Mouse (Mus musculus): ENCODE data around the gene Zfp213.
"Not testable (repeated sequence)": the region's sequence is repeated elsewhere in the genome, so short reads cannot be mapped to it uniquely, and the experiment has no call there.

Zfp213 gene

DNA sequence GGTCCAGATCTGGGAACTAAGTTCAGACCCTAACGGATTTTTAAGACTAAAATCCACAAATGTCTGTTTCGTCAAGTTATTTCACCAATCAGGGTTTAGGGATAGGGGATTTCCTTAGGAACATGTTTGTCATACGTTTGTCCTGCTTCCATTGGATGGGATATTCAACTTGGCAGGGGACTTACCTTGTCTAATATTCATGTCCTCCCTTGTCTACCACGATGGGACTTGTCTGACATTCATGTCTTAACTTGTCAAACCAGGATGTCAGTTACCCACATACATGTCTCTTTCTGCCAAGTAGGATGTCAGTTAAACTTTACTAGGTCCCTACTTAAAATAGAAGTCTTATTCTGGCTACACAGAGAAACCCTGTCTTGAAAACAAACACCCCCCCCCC is 20.1 kb downstream of the Zfp213 start:
- DNase-seq = no peak

DNA sequence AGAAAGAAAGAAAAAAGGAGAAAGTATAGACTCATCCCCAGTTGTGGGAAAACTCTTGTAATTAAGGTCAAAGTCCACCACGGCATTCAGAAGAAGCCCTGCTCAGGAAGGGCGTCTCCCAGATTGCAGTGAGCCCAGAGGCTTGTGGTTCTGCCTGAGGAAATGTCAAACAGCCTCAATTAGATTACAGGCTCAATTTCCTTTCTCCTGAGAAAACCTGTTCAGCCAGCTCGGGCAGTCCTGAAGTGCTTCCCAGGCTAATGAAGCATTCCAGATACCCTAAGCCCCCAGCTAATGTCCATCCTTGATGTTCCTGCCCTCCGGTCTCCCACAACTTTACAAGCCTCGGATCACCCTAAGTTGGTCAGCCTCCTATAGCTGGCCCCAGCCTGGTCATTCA is 20.7 kb downstream of the Zfp213 start:
- peak; percentile 58 to 70 for DNase-seq

DNA sequence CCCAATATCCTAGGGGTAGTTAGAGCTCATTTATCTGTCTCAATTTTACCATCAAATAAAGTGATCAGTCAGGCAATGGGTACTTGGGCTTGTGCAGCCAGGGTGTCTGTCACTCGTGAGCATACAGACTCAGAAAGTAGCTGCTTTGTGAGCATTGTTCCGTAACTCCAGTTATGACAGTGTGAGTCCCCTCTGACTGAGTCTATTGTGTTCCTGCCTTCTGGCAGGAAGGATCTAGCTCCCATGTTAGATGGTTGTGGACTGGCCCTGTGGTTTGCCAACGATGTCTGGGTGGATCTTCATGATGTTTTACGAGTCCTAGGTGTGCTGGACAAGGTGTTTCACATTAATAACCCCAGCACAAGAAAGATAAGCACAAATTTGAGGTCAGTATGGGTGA is 21.2 kb downstream of the Zfp213 start:
- DNase-seq = no peak

DNA sequence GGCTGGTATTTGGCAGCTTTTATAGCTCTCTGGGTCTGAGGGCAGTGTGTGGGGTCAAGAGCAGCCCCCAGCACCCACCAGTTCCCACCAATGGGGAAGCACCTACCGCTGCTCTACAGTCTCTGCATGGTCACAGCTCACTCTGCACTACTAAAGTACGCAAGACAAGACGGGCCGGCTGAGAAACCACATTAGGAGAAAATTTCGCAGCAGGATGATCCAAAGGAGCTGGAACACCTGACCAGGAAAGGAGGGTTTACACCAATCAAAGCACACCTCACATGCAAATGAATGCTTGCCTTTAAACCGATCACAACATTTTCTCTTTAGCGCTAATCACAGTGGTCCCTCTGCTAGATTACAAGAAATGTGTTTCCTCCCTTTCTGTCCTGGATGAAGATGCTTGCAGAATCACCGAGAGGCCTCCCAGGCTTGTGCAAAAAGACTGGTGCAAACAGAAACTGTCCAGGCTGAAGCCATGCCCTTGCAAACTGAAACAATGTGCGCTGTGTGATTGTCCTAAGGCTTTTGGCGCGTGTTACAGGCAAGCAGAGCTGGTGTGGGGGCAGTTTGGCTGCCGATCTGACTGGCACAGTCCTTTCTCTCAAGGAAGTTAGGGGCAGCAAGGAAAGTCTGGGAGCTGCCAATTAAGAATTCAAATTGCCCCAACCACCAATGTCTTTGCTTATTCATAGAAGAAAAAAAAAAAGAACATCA is 21.9 kb downstream of the Zfp213 start:
- no peak for DNase-seq

DNA sequence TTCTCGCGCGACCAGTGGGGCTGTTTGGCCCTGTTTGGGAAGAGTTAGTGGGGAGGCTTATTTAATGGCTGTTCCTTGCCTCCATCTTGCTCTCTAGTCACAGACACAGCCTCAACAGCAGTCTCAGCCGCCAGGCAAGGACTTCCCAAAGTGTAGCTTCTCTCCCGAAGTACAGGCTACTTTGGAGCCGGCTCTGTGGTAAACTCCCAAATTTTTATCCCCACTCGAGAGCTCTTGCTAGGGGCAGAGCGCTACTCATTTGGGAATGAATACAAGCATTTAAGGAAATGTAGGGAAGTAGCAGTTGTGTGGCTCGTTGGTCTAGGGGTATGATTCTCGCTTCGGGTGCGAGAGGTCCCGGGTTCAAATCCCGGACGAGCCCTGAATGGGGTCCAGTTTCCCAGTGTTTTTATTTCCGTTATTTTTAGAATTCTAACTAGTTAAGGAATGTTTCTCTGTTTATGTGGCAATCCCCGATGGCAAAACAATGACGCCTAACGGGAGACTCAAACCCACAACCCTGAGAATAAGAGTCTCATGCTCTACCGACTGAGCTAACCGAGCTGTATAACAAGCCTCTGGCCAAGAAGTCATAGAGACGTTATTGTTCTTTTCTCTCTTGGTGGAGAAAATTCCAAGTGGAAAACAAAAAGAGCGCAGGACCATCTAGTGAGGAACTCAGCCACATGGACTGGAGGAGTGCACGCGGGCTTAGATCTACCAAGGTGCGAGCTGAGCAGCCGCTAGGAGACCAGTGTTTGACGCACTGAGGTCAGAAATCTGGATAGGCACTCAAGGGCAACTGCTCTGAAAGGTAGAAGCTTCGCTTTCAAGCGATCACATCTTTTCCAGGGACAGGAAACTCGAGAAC is 23.2 kb downstream of the Zfp213 start:
- no peak for DNase-seq

DNA sequence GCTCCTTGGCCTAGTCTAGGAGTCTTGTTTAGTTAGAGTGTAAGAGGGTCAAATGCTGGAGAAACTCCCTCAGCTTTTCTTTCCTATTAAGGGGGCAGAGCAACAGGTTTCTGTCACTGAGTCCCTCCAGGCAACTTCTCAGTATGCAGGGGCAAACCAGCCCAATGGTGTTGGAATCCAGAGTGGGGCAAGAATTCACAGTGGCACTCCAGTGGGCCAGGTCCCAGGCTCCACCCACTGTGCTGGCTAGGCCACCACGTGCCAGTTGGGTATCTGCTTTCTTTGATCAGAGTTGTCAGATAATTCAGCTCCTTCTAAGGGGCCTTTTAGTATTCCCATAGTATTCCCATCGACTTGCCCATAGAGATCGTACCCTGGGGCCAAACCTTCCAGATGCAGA is 23.9 kb downstream of the Zfp213 start:
- no peak for DNase-seq

DNA sequence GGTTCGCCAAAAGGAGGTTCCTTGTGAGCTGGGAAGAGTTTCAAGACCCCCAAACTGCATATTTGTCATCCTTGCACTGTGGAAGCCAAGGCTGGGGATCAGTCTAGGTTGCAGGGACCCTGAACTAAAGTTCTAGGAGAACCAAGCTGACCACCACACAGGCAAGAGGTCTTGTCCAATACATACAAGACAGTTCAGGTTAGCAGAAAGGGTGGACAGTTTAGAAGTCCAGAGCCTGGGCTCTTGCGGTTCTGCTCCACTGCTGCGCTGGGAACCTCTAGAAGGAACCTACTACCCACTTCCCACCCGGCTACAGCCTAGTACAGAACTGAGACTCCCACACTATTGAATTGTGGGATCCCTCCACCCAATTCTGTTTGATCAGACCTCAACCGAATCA is 24.4 kb downstream of the Zfp213 start:
- no peak for DNase-seq

DNA sequence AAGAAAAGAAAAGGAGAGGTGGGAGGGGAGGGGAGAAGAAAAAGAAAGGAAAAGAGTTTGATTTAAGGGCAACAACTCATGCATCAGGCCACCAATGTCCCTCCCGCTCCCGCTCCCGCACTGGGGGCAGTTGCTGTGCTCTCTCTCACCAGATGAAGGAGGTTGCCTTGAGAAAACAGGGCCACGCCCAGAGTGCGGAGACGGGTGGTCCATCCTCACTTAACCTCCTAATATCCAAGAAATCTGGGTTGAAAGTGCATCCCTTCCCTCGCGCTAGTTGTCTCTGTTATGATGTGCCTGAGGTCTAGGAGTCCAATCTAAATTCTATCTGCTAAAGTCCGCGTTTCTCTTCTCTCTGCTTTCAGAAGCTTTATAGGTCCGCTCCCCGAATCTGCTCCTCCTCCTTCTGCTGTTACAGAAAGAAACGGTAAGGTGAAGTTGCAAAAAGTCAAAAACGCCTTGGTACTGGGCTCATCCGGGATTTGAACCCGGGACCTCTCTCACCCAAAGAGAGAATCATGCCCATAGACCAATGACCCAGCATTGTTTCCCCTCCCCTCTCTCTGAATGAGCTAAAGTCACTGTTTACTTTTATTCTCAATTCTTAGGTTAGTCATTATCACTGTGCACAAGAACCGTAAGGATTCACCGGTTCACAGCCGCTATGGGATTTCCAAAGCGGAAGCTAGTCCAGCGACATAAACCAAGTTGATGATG is 25.6 kb downstream of the Zfp213 start:
- DNase-seq = no peak

DNA sequence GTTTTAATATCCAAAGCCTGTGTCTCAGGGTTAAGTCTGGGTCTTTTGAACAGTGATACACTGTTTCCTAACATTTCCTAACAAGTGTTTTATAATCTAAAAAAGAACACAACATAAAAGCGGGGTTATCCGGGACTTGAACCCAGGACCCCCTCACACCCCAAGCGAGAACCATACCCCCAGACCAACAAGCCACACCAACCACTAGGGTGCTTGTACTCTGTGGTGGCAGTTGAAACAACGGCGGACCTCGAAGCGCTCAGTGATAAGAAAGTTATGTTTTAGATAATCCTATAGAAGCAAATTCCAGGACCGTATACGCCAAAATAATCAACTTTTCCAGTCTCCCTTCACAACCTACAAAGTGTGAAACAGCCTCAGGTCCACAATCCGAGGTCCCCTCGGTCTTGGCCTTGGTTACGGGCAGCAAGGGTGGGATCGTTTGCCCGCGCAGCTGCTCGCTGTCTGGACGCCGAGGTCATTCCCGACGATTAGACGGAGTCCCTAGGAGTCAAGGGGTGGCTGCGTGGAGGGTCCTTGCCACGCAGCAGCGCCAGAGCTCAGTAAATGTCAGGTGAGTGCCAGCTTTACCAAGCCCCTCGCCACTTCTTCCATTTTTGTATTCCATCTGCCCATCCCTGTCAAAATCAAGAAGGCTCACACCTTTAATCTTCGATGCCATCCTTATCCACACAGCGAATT is 26.3 kb downstream of the Zfp213 start:
- DNase-seq = no peak

DNA sequence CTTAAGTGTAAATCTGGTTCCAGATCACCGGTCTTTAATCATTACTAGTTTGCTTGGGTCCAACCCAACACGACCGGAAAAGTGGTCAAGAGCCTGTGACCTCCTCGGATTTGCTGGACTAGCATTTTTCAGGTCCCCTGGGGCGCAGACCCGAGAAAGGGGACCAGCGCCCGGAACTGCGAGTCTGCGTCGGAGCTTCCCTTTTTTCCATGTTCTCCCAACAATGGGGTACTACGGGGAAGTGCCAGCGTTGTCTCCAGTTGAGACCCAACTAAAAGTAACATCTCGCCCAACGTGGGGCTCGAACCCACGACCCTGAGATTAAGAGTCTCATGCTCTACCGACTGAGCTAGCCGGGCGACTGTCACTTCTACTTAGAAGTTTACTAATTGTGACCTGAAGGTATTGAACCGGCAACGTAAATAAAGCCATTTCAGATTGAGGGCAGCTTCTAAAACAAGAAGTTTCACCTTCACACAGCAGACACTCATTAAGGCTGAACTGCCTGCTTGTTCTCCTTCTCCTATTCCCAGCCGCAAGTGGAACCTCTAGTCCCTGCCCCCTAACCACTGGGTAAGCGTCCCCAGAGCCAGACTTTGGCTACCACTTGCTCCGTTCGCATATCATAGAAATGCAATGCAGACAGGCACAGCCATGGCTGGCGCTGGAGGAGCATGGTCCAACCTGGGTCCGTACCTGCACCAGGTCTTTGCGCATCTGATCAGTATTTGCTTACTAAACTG is 28.8 kb downstream of the Zfp213 start:
- not testable (repeated sequence) for DNase-seq

DNA sequence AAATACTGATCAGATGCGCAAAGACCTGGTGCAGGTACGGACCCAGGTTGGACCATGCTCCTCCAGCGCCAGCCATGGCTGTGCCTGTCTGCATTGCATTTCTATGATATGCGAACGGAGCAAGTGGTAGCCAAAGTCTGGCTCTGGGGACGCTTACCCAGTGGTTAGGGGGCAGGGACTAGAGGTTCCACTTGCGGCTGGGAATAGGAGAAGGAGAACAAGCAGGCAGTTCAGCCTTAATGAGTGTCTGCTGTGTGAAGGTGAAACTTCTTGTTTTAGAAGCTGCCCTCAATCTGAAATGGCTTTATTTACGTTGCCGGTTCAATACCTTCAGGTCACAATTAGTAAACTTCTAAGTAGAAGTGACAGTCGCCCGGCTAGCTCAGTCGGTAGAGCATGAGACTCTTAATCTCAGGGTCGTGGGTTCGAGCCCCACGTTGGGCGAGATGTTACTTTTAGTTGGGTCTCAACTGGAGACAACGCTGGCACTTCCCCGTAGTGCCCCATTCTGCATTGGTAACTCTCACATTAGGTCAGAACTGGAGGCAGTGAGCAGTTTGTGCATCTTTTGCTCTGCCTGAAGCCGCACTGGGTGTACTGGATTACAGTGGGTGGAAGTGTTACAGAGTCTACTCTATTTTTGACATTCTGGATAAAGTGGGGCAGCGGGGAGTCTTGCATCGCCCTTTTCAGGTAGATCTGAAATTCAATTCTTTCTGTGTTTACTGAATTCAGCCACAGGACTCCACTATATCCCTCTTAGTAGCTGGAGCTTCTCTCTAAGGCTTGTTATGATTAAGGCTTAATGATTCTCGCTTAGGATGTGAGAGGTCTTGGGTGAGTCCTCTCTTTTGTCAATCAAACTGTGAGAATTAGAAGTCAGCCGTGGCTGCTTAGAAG is 30.2 kb downstream of the Zfp213 start:
- DNase-seq = not testable (repeated sequence)

DNA sequence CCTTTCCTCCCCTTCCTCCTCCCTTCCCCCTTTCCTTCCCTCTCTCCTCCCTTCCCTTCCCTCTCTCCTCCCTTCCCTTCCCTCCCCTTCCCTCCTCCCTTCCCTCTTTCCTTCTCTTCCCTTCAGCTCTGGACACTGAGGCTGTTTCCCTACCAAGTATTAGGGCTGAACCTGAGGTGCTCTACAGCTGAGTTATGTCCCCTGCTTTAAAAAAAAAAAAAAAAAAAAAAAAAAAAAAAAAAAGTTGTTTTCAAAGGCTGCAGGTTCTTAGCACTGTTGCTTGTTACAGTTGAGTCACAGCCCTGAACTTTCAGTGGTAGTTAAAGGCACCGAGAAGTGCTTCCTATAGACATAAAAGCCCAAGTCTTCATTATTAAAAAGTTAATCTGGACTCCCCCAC is 32.6 kb downstream of the Zfp213 start:
- DNase-seq = not testable (repeated sequence)

DNA sequence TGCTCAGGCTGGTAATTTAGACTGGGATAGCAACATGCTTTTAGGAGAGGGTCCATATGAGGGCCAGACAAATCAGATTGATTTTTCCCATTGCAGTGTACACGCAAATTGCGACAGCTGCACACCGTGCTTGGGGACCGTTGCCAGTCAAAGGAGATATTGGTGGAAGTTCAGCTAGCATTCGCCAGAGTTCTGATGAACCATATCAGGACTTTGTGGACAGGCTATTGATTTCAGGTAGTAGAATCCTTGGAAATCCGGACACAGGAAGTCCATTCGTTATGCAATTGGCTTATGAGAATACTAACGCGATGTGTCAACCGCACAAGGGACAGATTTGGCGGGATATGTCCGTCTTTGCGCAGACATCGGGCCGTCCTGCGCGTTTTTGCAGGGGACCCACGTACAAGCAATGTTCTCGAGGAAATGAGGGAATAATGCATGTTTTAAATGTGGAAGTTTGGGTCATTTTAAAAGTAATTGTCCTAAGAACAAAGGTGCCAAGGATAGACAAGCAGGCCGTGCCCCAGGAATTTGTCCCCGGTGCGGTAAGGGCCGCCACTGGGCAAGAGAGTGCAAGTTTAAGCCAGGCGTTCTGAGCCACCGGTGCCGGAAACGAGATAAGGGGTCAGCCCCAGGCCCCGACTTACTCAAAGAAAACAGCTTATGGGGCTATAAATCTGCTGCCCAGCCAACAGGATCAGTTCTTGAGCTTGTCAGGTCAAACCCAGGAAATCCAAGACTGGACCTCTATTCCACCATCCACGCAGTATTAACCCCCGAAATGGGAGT is 40.9 kb downstream of the Zfp213 start:
- DNase-seq = not testable (repeated sequence)

DNA sequence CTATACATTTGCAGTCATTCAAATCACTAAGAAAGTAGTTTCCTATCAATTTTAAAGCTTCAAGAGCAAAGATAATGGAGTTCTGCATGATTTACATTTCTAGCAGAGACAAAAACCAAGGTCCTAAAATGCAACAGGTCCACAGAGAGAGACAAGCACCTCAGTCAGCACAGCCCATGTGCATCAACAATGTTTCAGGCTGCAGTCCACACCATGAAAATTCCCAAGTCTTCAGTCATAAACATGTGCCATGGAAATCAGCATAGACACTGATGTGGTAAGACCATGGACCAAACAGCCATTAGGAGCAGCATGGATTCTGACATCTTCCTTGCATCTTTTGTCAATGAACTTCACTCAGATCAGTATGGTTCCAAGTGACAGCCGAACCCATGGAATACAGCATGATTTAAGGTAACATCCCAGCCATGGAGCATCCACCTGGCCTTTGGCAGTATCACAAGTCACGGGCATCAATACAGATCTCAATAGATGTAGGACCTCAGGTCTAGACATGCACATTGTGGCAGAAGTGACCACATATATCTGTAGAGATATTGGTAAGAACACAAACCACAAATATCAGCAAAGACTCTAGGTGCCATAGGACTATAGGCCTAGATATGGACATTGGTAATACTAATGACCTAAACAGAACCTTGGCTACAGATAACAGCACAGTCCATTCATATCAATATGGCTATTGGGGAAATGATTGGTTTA is 45.2 kb downstream of the Zfp213 start:
- no peak for DNase-seq
